Mouse (Mus musculus): ENCODE data around the gene Methig1.
"Not testable (repeated sequence)": the region's sequence is repeated elsewhere in the genome, so short reads cannot be mapped to it uniquely, and the experiment has no call there.

The Methig1 gene

GRCm38 (mm10) chr15:100400592-100401250 is 47.8 kb downstream of the Methig1 start:
- no peak for DNase-seq

GRCm38 (mm10) chr15:100401811-100402210 is 48.9 kb downstream of the Methig1 start:
- no peak for DNase-seq

GRCm38 (mm10) chr15:100402347-100402746 is 49.4 kb downstream of the Methig1 start:
- DNase-seq, result no peak

GRCm38 (mm10) chr15:100402798-100403197 is 49.8 kb downstream of the Methig1 start:
- DNase-seq, result no peak

GRCm38 (mm10) chr15:100403318-100404000 is 50.5 kb downstream of the Methig1 start:
- DNase-seq, result no peak

- DNase-seq, result no peak
These were observed 53.1 kb downstream of the Methig1 start for GRCm38 (mm10) chr15:100406088-100406487.

GRCm38 (mm10) chr15:100410918-100411672 is 58.1 kb downstream of the Methig1 start:
- DNase-seq, result no peak

- DNase-seq, result no peak
These were observed 58.8 kb downstream of the Methig1 start for GRCm38 (mm10) chr15:100411731-100412130.

GRCm38 (mm10) chr15:100413306-100413705 is 60.4 kb downstream of the Methig1 start:
- no peak for DNase-seq

- DNase-seq, result no peak
These were observed 61.1 kb downstream of the Methig1 start for GRCm38 (mm10) chr15:100414011-100414410.

- no peak for DNase-seq
These were observed 62.0 kb downstream of the Methig1 start for GRCm38 (mm10) chr15:100414942-100415341.

- DNase-seq, result no peak
These were observed 62.7 kb downstream of the Methig1 start for GRCm38 (mm10) chr15:100415684-100416083.

- DNase-seq, result no peak
These were observed 65.0 kb downstream of the Methig1 start for GRCm38 (mm10) chr15:100417854-100418450.

- DNase-seq, result no peak
These were observed 66.4 kb downstream of the Methig1 start for GRCm38 (mm10) chr15:100419311-100419710.

GRCm38 (mm10) chr15:100419901-100420745 is 67.2 kb downstream of the Methig1 start:
- DNase-seq, result no peak

- no peak for DNase-seq
These were observed 68.3 kb downstream of the Methig1 start for GRCm38 (mm10) chr15:100421059-100421757.

- not testable (repeated sequence) for DNase-seq
These were observed 68.8 kb downstream of the Methig1 start, which contains the start of gene Gm5475 for GRCm38 (mm10) chr15:100421758-100422197. Gene Gm5475, plus strand, starts transcription at chr15:100422147.

- DNase-seq, result peak; percentile 65
These were observed 69.5 kb downstream of the Methig1 start for GRCm38 (mm10) chr15:100422476-100422875.

- DNase-seq, result peak; percentile 96
These were observed 70.2 kb downstream of the Methig1 start for GRCm38 (mm10) chr15:100422899-100423860.

GRCm38 (mm10) chr15:100423916-100424315 is 71.0 kb downstream of the Methig1 start:
- peak; percentile 48 for DNase-seq
